Mouse (Mus musculus) lung, postnatal 25 days (tissue): ENCODE data around the gene Gja5.
"Not testable (repeated sequence)": the region's sequence is repeated elsewhere in the genome, so short reads cannot be mapped to it uniquely, and the experiment has no call there.

Experiments
- DNase-seq: peaks from one replicate; pipeline ENCODE4 v3.0.0; 2022; ENCODE audit warnings: low spot score

The Gja5 gene

DNA sequence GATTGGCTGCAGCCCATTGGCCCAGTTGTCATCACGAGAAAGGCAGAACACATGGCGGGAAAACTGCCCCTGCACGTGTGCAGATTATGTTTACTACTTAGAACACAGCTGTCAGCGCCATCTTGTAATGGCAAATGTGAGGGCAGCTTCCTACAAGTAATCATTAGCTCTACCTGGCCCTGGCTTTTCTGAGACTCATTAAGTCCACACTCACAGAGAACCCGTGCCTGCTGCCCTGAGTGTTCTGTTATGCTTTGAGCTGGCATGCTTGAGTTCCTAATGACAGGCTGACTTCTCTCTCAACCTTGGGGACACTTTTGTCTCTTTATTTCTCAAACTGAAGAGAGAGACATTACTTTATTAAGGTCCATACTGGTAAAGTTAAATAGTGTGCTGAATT, 199.5 kb downstream of the Gja5 start:
- not testable (repeated sequence) for DNase-seq

DNA sequence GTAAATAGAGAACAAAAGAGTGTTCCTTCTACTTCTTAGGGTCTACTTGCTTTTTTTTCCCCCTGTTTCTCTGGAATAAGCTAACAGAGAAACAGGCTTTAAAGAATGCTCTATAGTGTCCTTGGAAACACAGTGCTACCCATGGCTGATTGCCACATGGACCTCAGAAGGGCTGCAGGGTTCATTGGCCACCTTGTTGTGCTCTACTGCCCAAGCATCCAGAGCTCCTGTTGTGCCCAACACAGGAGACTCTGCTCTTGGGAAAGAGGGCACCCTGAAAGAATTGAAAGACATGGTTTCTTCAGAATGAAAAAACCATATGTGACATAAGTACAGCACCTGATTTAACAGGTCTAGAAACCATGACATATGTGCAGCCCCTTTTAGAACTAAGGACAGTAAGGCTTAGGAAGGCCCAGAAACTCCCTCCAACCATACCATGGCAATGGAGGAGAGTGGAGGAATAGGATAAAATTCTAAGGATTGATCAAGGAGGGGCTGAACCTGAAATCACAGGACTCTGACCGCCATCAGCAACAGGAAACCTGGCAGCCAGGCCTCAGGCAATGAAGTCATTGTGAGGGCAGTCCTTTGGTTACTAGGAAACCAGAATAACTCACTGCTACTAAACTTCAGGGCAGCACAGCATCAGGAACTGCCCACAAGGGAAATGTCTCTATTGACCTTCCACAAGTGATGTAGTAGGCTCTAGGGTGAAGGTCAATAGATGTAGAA, 200.4 kb downstream of the Gja5 start:
- DNase-seq, result no peak

DNA sequence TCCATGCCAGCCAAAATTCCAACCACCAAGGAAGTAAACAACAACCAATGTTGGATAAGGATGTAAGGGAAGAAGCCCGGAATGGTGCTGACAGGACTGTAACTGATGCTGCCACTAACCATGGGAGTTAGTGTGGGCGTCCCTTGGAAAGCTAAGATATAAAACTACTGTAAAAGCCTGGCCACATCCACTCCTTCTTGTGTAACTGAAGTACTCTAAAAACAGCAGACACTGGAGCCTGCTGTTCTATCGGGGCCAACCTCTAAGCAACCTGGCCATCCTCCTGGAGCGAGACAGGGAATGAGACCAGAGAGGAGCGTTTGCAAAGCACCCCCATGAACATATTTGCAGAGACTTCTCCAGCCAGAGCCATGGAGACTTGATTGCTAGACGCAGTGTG, 213.0 kb downstream of the Gja5 start:
- no peak for DNase-seq

DNA sequence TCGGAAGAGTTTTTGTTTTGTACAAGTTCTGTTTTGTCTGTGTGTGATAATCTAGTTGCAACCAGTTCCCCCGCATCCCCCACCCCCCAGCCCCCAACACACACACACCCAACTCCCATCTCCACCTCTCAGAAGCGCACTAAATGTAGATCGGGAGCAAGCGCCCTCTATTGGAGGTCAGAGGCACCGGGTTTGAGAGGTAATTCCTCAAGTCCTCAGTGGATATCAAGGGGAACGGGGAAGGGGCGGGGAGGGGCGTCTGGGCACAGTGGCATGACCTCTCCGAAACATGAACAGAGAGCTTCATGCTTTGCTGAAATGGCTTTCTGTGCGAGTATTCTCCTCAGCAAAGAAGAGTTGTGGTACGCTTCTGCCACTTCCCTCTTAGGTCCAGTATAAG, 213.8 kb downstream of the Gja5 start:
- DNase-seq, result no peak

DNA sequence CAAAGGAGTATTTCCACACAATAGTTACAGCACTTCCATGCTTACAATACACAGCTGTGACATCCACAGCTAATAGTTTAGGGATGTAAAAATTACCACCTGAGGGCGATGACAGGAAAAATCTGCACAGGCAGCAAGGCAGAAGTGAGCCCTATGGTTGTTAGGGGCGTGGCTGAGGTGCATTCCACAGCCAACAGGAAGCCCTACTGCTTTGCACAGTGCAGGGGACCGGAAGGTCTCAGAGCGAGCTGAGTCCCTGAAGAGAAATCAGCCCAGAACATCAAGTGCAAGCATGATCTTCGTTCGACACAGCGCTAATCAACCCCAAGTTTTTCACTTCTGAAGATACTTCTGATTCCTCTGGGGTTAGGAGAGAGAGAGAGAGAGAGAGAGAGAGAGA, 219.7 kb downstream of the Gja5 start:
- peak; percentile 31 for DNase-seq
